Mouse (Mus musculus) neural tube, embryonic 11.5 days (tissue): ENCODE results near the gene Aldh16a1. TPM values are rescaled to one million over a fixed set of nuclear protein-coding genes. Genes with fewer than 3 reads are reported as not detected.
"Not testable (repeated sequence)": the region's sequence is repeated elsewhere in the genome, so short reads cannot be mapped to it uniquely, and the experiment has no call there.

Source experiments
- ATAC-seq: fragments of 200-750 bp; cut with Nextera tagmentation; 2 replicates; pipeline ENCODE4 v1.8.0; 2017; ENCODE audit warnings: moderate number of reproducible peaks, mild to moderate bottlenecking, moderate TSS enrichment, moderate library complexity; ENCODE audit not compliant: insufficient read depth, low FRiP score, low TSS enrichment
- DNase-seq: peaks from one replicate; pipeline ENCODE4 v3.0.0-alpha.2; 2015; ENCODE audit warnings: low spot score
- H3K27ac ChIP-seq: fragments of 300-500 bp; sonication (generic); 2 replicates; pipeline ENCODE4 v1.5.1; 2014; ENCODE audit warnings: low read depth, mild to moderate bottlenecking, low read length
- H3K27me3 ChIP-seq: fragments of 300-500 bp; sonication (generic); 2 replicates; pipeline ENCODE4 v1.6.1; 2014; ENCODE audit warnings: mild to moderate bottlenecking, low read length, mixed read lengths; ENCODE audit not compliant: control insufficient read depth, insufficient read depth
- H3K36me3 ChIP-seq: fragments of 300-500 bp; sonication (generic); 2 replicates; pipeline ENCODE4 v1.6.1; 2014; ENCODE audit warnings: mild to moderate bottlenecking, low read length, moderate library complexity, mixed read lengths; ENCODE audit not compliant: control insufficient read depth, insufficient read depth
- H3K4me1 ChIP-seq: fragments of 300-500 bp; sonication (generic); 2 replicates; pipeline ENCODE4 v1.6.1; 2014; ENCODE audit warnings: low read length, mixed read lengths; ENCODE audit not compliant: control insufficient read depth, insufficient read depth
- H3K4me2 ChIP-seq: fragments of 300-500 bp; sonication (generic); 2 replicates; pipeline ENCODE4 v1.6.1; 2014; ENCODE audit warnings: low read depth, mild to moderate bottlenecking, moderate library complexity
- H3K4me3 ChIP-seq: fragments of 300-500 bp; sonication (generic); 2 replicates; pipeline ENCODE4 v1.5.1; 2014; ENCODE audit warnings: low read depth, low read length
- H3K9ac ChIP-seq: fragments of 300-500 bp; sonication (generic); 2 replicates; pipeline ENCODE4 v1.6.1; 2014; ENCODE audit warnings: mild to moderate bottlenecking, low read length
- H3K9me3 ChIP-seq: fragments of 300-500 bp; sonication (generic); 2 replicates; pipeline ENCODE4 v1.6.1; 2016; ENCODE audit warnings: low read length; ENCODE audit not compliant: control insufficient read depth
- WGBS: fragments of 180-500 bp; shearing (Covaris S2); extraction: QIAGEN DNeasy Blood & Tissue Kit; methylation state at CpG from one replicate; pipeline ENCODE4 v1.1.7; 2014; 5-methylcytosine and 5-hydroxymethylcytosine counted together
- polyA plus RNA-seq: library from polyadenylated mRNA; unstranded; fragments of >200 nt; fragmentation: Nextera tagmentation; extraction: Ambion mirVana; gene quantifications from 2 replicates; pipeline ENCODE4 v1.2.1, GENCODE M21; 2014

Aldh16a1 gene
- polyA plus RNA-seq, 1 experiment from 2014 or later, result 37.6 TPM

DNA sequence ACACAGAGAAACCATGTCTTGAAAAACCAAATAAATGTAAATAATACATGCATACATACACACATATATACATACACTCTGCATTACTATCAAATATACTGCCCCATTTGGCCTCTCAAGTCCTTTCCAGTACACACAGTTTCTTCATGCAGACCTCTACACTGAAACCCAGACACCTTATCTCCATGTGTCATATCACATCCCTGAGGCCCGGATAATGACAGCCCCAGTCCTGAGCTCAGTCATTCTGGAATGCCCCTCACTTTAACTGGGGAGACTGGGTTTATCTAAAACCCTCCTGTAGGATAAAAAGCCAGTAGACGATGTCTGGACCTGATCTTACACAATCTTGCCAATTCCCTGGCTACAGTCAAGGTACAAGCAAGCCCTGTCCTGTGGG lies 40.9 kb downstream of the Aldh16a1 start:
- no peak overlapping the region for H3K4me2 ChIP-seq
- H3K9ac ChIP-seq, result no peak overlapping the region
- no peaks in the 10 kb centered on the region for H3K27me3 ChIP-seq
- no peaks in the 10 kb centered on the region for H3K9me3 ChIP-seq
- no peak for DNase-seq
- H3K27ac ChIP-seq, result no peak overlapping the region
- peaks cover 2% of the 10 kb centered on the region; the same call in 1 of the 2 replicates for H3K36me3 ChIP-seq
- H3K4me3 ChIP-seq, result no peak overlapping the region
- H3K4me1 ChIP-seq, result no peaks in the 10 kb centered on the region
- 80% methylated on average over 2 of the region's 2 CpGs for WGBS
- no peak for ATAC-seq

- 75% methylated on average over 3 of the region's 3 CpGs for WGBS
- H3K27me3 ChIP-seq, result no peaks in the 10 kb centered on the region
- H3K4me3 ChIP-seq, result no peak overlapping the region
- no peaks in the 10 kb centered on the region for H3K36me3 ChIP-seq
- H3K9ac ChIP-seq, result no peak overlapping the region
- no peak overlapping the region for H3K27ac ChIP-seq
- H3K4me1 ChIP-seq, result no peaks in the 10 kb centered on the region
- DNase-seq (no peak), ATAC-seq (no peak)
- no peaks in the 10 kb centered on the region for H3K9me3 ChIP-seq
- H3K4me2 ChIP-seq, result no peak overlapping the region
These were observed 41.9 kb downstream of the Aldh16a1 start for GRCm38 (mm10) chr7:45112529-45112928.

DNA sequence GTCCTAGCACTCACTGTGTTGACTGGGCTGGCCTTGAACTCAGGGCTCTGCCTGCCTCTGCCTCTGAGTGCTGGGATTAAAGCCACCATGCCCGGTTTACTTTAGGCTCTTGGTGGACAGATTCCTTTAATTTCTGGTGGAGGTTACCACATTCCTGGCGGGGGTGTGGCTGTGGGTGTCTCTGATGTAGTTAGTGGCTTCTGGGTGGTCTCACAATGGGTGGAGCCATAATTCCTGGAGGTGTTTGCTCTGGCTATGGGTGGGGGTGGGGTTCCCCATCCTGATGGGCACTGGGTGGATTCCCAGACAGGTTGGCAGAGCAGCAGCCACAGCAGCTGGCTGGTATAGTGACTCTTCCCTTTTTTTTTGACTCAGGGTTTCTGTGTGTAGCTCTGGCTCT lies 42.4 kb downstream of the Aldh16a1 start:
- H3K4me2 ChIP-seq, result no peak overlapping the region
- no peak overlapping the region for H3K4me3 ChIP-seq
- H3K9me3 ChIP-seq, result no peaks in the 10 kb centered on the region
- DNase-seq, result no peak
- no peak for ATAC-seq
- H3K27ac ChIP-seq, result no peak overlapping the region
- no peaks in the 10 kb centered on the region for H3K4me1 ChIP-seq
- no peaks in the 10 kb centered on the region for H3K27me3 ChIP-seq
- WGBS, result 68% methylated on average over 2 of the region's 2 CpGs
- H3K9ac ChIP-seq, result no peak overlapping the region
- no peaks in the 10 kb centered on the region for H3K36me3 ChIP-seq

DNA sequence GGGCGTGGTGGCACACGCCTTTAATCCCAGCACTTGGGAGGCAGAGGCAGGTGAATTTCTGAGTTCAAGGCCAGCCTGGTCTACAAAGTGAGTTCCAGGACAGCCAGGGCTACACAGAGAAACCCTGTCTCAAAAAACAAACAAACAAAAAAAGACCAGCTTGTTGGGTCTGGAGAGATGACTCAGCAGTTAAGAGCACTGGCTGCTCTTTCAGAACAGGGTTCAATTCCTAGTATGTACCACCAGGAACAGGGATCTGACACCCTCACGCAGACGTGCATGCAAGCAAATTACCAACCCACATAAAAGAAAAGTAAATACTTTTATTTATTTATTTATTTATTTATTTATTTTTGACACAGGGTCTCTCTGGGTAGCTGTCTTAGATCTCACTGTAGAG lies 44.3 kb downstream of the Aldh16a1 start:
- H3K27ac ChIP-seq, H3K36me3 ChIP-seq, H3K4me3 ChIP-seq, H3K4me2 ChIP-seq, ATAC-seq, H3K9ac ChIP-seq, H3K27me3 ChIP-seq, DNase-seq, H3K4me1 ChIP-seq, H3K9me3 ChIP-seq: not testable (repeated sequence)
- WGBS, result 92% methylated on average over 4 of the region's 4 CpGs

- DNase-seq (no peak), ATAC-seq (no peak)
- Histone ChIP-seq H3K27ac (no peak overlapping the region), H3K9me3 (no peaks in the 10 kb centered on the region), H3K36me3 (no peaks in the 10 kb centered on the region), H3K9ac (no peak overlapping the region), H3K4me1 (peaks cover 3% of the 10 kb centered on the region; the same call in 1 of the 2 replicates), H3K27me3 (no peaks in the 10 kb centered on the region), H3K4me3 (no peak overlapping the region), H3K4me2 (no peak overlapping the region)
- WGBS, result 57% methylated on average over 5 of the region's 5 CpGs
These were observed 47.2 kb downstream of the Aldh16a1 start for GRCm38 (mm10) chr7:45107052-45107645.

DNA sequence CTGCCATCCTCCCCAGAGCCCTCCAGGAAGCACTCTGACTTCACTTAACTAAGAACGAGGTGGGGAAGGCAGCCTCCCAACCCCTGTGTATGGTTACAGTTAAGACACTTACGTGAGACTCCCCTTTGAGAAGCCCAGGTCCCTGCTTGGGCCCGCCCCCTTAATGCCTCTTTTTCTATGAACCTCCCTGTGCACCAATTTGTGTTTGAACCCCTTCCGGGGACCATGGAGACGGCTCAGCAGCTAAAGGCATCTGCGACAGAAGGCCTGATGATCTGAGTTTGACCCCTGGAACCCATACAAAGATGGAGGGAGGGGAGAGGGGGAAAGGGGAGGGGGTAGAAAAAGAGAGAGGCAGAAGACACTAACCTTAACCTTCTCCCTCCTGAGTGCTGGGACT lies 47.9 kb downstream of the Aldh16a1 start:
- H3K4me3 ChIP-seq, result no peak overlapping the region
- peak; percentile 47 for DNase-seq
- 24% methylated on average over 6 of the region's 6 CpGs for WGBS
- H3K9me3 ChIP-seq, result no peaks in the 10 kb centered on the region
- ATAC-seq, result 0 out of 2 replicates have a peak, but pooled peaks have one; percentile 20
- no peaks in the 10 kb centered on the region for H3K36me3 ChIP-seq
- no peak overlapping the region for H3K27ac ChIP-seq
- H3K4me2 ChIP-seq, result no peak overlapping the region
- H3K9ac ChIP-seq, result peak overlapping the region; percentile 7; the same call in 1 of the 2 replicates
- peaks cover 3% of the 10 kb centered on the region; the same call in 1 of the 2 replicates for H3K4me1 ChIP-seq
- no peaks in the 10 kb centered on the region for H3K27me3 ChIP-seq

DNA sequence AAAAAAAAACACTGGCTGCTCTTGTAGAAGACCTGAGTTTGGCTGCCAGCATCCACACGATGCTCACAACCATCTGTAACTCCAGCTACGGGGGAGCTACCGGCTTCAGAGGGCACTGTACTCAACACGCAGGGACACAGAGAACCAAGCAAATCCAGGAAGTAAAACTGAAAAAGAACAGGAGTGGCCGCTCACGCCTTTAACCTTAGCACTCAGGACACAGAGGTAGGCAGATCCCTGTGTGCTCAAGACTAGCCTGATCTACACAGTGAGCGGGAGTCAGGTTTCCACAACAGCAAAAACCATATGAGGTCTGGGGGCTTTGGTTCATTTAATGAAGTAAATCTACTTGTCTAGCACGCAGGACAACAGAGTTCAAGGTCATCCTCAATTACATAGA lies 48.9 kb downstream of the Aldh16a1 start:
- no peaks in the 10 kb centered on the region for H3K9me3 ChIP-seq
- no peak overlapping the region for H3K27ac ChIP-seq
- DNase-seq (no peak), ATAC-seq (no peak)
- no peaks in the 10 kb centered on the region for H3K36me3 ChIP-seq
- no peak overlapping the region for H3K4me2 ChIP-seq
- no peak overlapping the region for H3K9ac ChIP-seq
- peaks cover 3% of the 10 kb centered on the region; the same call in 1 of the 2 replicates for H3K4me1 ChIP-seq
- no peak overlapping the region for H3K4me3 ChIP-seq
- no peaks in the 10 kb centered on the region for H3K27me3 ChIP-seq
- WGBS, result 79% methylated on average over 8 of the region's 8 CpGs

GRCm38 (mm10) chr7:45104941-45105340 lies 49.4 kb downstream of the Aldh16a1 start:
- Histone ChIP-seq H3K36me3 (no peaks in the 10 kb centered on the region), H3K4me3 (no peak overlapping the region), H3K9me3 (no peaks in the 10 kb centered on the region), H3K9ac (no peak overlapping the region), H3K4me1 (peaks cover 3% of the 10 kb centered on the region; the same call in 1 of the 2 replicates), H3K4me2 (no peak overlapping the region), H3K27me3 (no peaks in the 10 kb centered on the region), H3K27ac (no peak overlapping the region)
- ATAC-seq (no peak), DNase-seq (no peak)
- 88% methylated on average over 5 of the region's 5 CpGs for WGBS

- DNase-seq, result no peak
- 76% methylated on average over 7 of the region's 7 CpGs for WGBS
- Histone ChIP-seq H3K36me3 (no peaks in the 10 kb centered on the region), H3K27me3 (no peaks in the 10 kb centered on the region), H3K9ac (no peak within 1 kb of the TSS), H3K4me1 (peaks cover 3% of the 10 kb centered on the region; the same call in 1 of the 2 replicates), H3K27ac (no peak within 1 kb of the TSS), H3K4me3 (no peak within 1 kb of the TSS), H3K9me3 (no peaks in the 10 kb centered on the region), H3K4me2 (no peak within 1 kb of the TSS)
- no peak for ATAC-seq
These were observed 50.7 kb downstream of the Aldh16a1 start, which contains the start of gene Fcgrt for GRCm38 (mm10) chr7:45103652-45104180. Gene Fcgrt (minus strand): TSS chr7:45103851.
